In genomic region chr8:84773833-84774232, GRCm38 (mm10) we compare ENCODE assay signal across 8 mouse cellular contexts. TPM values are rescaled to one million over a fixed set of nuclear protein-coding genes. Genes with fewer than 3 reads are reported as not detected.
DNase-seq lines count a peak whose midpoint lies in the region; ATAC-seq and TF ChIP-seq lines count a peak whose summit lies in the region.

No protein-coding gene starts in this region.

- peak overlapping the region; percentile 50 for H3K4me2 ChIP-seq in hindbrain, postnatal 0 days (ENCODE audit: low read depth, low read length)
- peak overlapping the region; percentile 58 for H3K4me2 ChIP-seq in stomach, embryonic 16.5 days (ENCODE audit: low read depth, low read length)

- DNase-seq in embryo, embryonic 11 days = peak; percentile 68
- no peak for DNase-seq in embryo, embryonic 9.5 days (ENCODE audit: extremely low spot score)
- DNase-seq in cerebellum, postnatal 10 days = peak; percentile 93 to 96
- DNase-seq in gastrocnemius, postnatal 10 days = peak; percentile 79
- DNase-seq in hindbrain, postnatal 0 days (ENCODE audit: low spot score) = peak; percentile 92
- DNase-seq in left cerebral cortex, postnatal 14 days (ENCODE audit: low spot score in 2 of 2) = peak; percentile 82 to 92
- DNase-seq in midbrain, embryonic 10.5 days (ENCODE audit: low spot score) = peak; percentile 53

- intact Hi-C loops in left cerebral cortex, postnatal 14 days (cut with DNase I) = no loop called here

- peak; percentile 94 for ATAC-seq in hindbrain, postnatal 0 days
- peak; percentile 86 for ATAC-seq in stomach, embryonic 16.5 days (ENCODE audit: insufficient read depth, low FRiP score)

- peak overlapping the region; percentile 41 for H3K4me3 ChIP-seq in hindbrain, postnatal 0 days (ENCODE audit: low read length)
- H3K4me3 ChIP-seq in midbrain, embryonic 10.5 days = peak overlapping the region; percentile 26
- peak overlapping the region; percentile 40 for H3K4me3 ChIP-seq in stomach, embryonic 16.5 days (replicated peaks; ENCODE audit: low read length)

- peak overlapping the region; percentile 57 for H3K9ac ChIP-seq in hindbrain, postnatal 0 days (replicated peaks; ENCODE audit: low read length)
- peak overlapping the region; percentile 62 for H3K9ac ChIP-seq in stomach, embryonic 16.5 days (ENCODE audit: low read length)

- no peak for TF ChIP-seq CTCF in hindbrain, postnatal 0 days (IDR thresholded peaks at IDR 0.05; ENCODE audit: low read depth)

- H3K9me3 ChIP-seq in hindbrain, postnatal 0 days (ENCODE audit: low read length) = no peaks in the 10 kb centered on the region
- no peaks in the 10 kb centered on the region for H3K9me3 ChIP-seq in midbrain, embryonic 10.5 days (replicated peaks)
- no peaks in the 10 kb centered on the region for H3K9me3 ChIP-seq in stomach, embryonic 16.5 days (replicated peaks; ENCODE audit: control insufficient read depth, low read length)

- WGBS in hindbrain, postnatal 0 days = under 1% methylated on average over 18 of the region's 19 CpGs
- WGBS in midbrain, embryonic 10.5 days = under 1% methylated on average over 17 of the region's 19 CpGs
- under 1% methylated on average over 19 of the region's 19 CpGs for WGBS in stomach, embryonic 16.5 days

- peaks cover 3% of the 10 kb centered on the region; the same call in 1 of the 2 replicates for H3K27me3 ChIP-seq in hindbrain, postnatal 0 days (ENCODE audit: insufficient read depth, low read length)
- peaks cover 100% of the 10 kb centered on the region for H3K27me3 ChIP-seq in midbrain, embryonic 10.5 days (ENCODE audit: low read depth, poor library complexity, severe bottlenecking)
- peaks cover 11% of the 10 kb centered on the region; the same call in 1 of the 2 replicates for H3K27me3 ChIP-seq in stomach, embryonic 16.5 days (ENCODE audit: control insufficient read depth, insufficient read depth, low read length)

- H3K36me3 ChIP-seq in hindbrain, postnatal 0 days (ENCODE audit: insufficient read depth, low read length) = no peaks in the 10 kb centered on the region
- no peaks in the 10 kb centered on the region for H3K36me3 ChIP-seq in midbrain, embryonic 10.5 days
- no peaks in the 10 kb centered on the region for H3K36me3 ChIP-seq in stomach, embryonic 16.5 days (ENCODE audit: control insufficient read depth, insufficient read depth, low read length)

- H3K27ac ChIP-seq in hindbrain, postnatal 0 days = peak overlapping the region; percentile 90
- H3K27ac ChIP-seq in midbrain, embryonic 10.5 days (replicated peaks) = no peak overlapping the region
- H3K27ac ChIP-seq in stomach, embryonic 16.5 days (ENCODE audit: low read length) = peak overlapping the region; percentile 98

- peaks cover 18% of the 10 kb centered on the region for H3K4me1 ChIP-seq in hindbrain, postnatal 0 days (ENCODE audit: insufficient read depth, low read length)
- peaks cover 31% of the 10 kb centered on the region for H3K4me1 ChIP-seq in midbrain, embryonic 10.5 days
- peaks cover 57% of the 10 kb centered on the region for H3K4me1 ChIP-seq in stomach, embryonic 16.5 days (ENCODE audit: control insufficient read depth, insufficient read depth, low read length)

RNA-seq across cellular contexts. Expression of gene Nfix, which starts 26.3 kb away (rescaled TPM):
- 100 to 1,000 TPM; 598 to 734 TPM for total RNA-seq in gastrocnemius, postnatal 10 days (2021)
- 90.4 and 92.5 TPM in 2 replicates for total RNA-seq in hindbrain, postnatal 0 days (2014; rRNA removed)
- polyA plus RNA-seq in hindbrain, postnatal 0 days (2015; fragmentation: Nextera tagmentation; extraction: Ambion mirVana) = 123 and 126 TPM in 2 replicates
- 100 to 1,000 TPM; 402 to 429 TPM for total RNA-seq in left cerebral cortex, postnatal 14 days (2021)
- polyA plus RNA-seq in midbrain, embryonic 10.5 days (2016; fragmentation: Nextera tagmentation; extraction: Ambion mirVana) = 0.49 and 1.2 TPM in 2 replicates
- 36.5 and 37.8 TPM in 2 replicates for polyA plus RNA-seq in stomach, embryonic 16.5 days (2015; fragmentation: Nextera tagmentation; extraction: Ambion mirVana)

RNA-seq across cellular contexts. Expression of gene Dand5, which starts 48.8 kb away (rescaled TPM):
- total RNA-seq in gastrocnemius, postnatal 10 days (2021) = 1 to 10 TPM; 5.8 to 7.3 TPM
- total RNA-seq in hindbrain, postnatal 0 days (2014; rRNA removed) = 6.6 and 7.2 TPM in 2 replicates
- polyA plus RNA-seq in hindbrain, postnatal 0 days (2015; fragmentation: Nextera tagmentation; extraction: Ambion mirVana) = 12.3 and 12.5 TPM in 2 replicates
- 1 to 10 TPM; 8.0 to 9.6 TPM for total RNA-seq in left cerebral cortex, postnatal 14 days (2021)
- polyA plus RNA-seq in midbrain, embryonic 10.5 days (2016; fragmentation: Nextera tagmentation; extraction: Ambion mirVana) = 2.9 and 5.3 TPM in 2 replicates
- polyA plus RNA-seq in stomach, embryonic 16.5 days (2015; fragmentation: Nextera tagmentation; extraction: Ambion mirVana) = 6.0 and 7.2 TPM in 2 replicates

RNA-seq across cellular contexts. Expression of gene G430095P16Rik, which starts 51.0 kb away (rescaled TPM):
- 1 to 10 TPM; 2.2 to 2.8 TPM for total RNA-seq in gastrocnemius, postnatal 10 days (2021)
- total RNA-seq in hindbrain, postnatal 0 days (2014; rRNA removed) = 1.2 TPM in 1 of 2 replicates, not detected in the other
- 1.1 and 1.7 TPM in 2 replicates for polyA plus RNA-seq in hindbrain, postnatal 0 days (2015; fragmentation: Nextera tagmentation; extraction: Ambion mirVana)
- not detected for total RNA-seq in left cerebral cortex, postnatal 14 days (2021)
- polyA plus RNA-seq in midbrain, embryonic 10.5 days (2016; fragmentation: Nextera tagmentation; extraction: Ambion mirVana) = 1.1 and 1.4 TPM in 2 replicates
- polyA plus RNA-seq in stomach, embryonic 16.5 days (2015; fragmentation: Nextera tagmentation; extraction: Ambion mirVana) = 3.2 and 4.1 TPM in 2 replicates

RNA-seq across cellular contexts. Expression of gene Gadd45gip1, which starts 57.5 kb away (rescaled TPM):
- total RNA-seq in gastrocnemius, postnatal 10 days (2021) = 10 to 100 TPM; 30.3 to 33.4 TPM
- total RNA-seq in hindbrain, postnatal 0 days (2014; rRNA removed) = 33.0 and 34.1 TPM in 2 replicates
- 43.4 and 45.3 TPM in 2 replicates for polyA plus RNA-seq in hindbrain, postnatal 0 days (2015; fragmentation: Nextera tagmentation; extraction: Ambion mirVana)
- total RNA-seq in left cerebral cortex, postnatal 14 days (2021) = 10 to 100 TPM; 23.4 to 23.6 TPM
- 46.3 and 47.2 TPM in 2 replicates for polyA plus RNA-seq in midbrain, embryonic 10.5 days (2016; fragmentation: Nextera tagmentation; extraction: Ambion mirVana)
- polyA plus RNA-seq in stomach, embryonic 16.5 days (2015; fragmentation: Nextera tagmentation; extraction: Ambion mirVana) = 42.0 and 49.5 TPM in 2 replicates
